Mouse (Mus musculus): ENCODE measurements around the gene Zswim1.
A peak's percentile ranks its signal among the peaks of the same experiment; 100 is the strongest.
"Not testable (repeated sequence)": the region's sequence is repeated elsewhere in the genome, so short reads cannot be mapped to it uniquely, and the experiment has no call there.

Gene Zswim1

GRCm38 (mm10) chr2:164827146-164827850, 4.8 kb downstream of the Zswim1 start:
- no peak for ATAC-seq (ENCODE audit: low TSS enrichment)

- ATAC-seq (ENCODE audit: low TSS enrichment): no peak
These were observed 6.0 kb downstream of the Zswim1 start, which contains the start of gene Spata25 for GRCm38 (mm10) chr2:164828437-164828836. Gene Spata25, minus strand, starts transcription at chr2:164828537.

- no peak for ATAC-seq (ENCODE audit: low TSS enrichment)
These were observed 6.6 kb downstream of the Zswim1 start for GRCm38 (mm10) chr2:164829090-164829489.

GRCm38 (mm10) chr2:164831029-164831428, 8.5 kb downstream of the Zswim1 start:
- ATAC-seq (ENCODE audit: low TSS enrichment): no peak

- ATAC-seq (ENCODE audit: low TSS enrichment): no peak
These were observed 9.7 kb downstream of the Zswim1 start for GRCm38 (mm10) chr2:164832032-164832747.

GRCm38 (mm10) chr2:164832748-164833301, 10.3 kb downstream of the Zswim1 start, which contains the start of gene Ctsa:
Gene Ctsa, plus strand, starts transcription at chr2:164832873.
- peak; percentile 78 for ATAC-seq (ENCODE audit: low TSS enrichment)

GRCm38 (mm10) chr2:164833314-164833959, 11.0 kb downstream of the Zswim1 start, which contains the start of gene Neurl2:
Gene Neurl2, minus strand, starts transcription at chr2:164833456.
- ATAC-seq (ENCODE audit: low TSS enrichment): peak; percentile 42

GRCm38 (mm10) chr2:164834531-164834930, 12.0 kb downstream of the Zswim1 start:
- ATAC-seq (ENCODE audit: low TSS enrichment): peak; percentile 48; the same call in 1 of the 2 replicates

GRCm38 (mm10) chr2:164835164-164835563, 12.7 kb downstream of the Zswim1 start:
- no peak for ATAC-seq (ENCODE audit: low TSS enrichment)

- no peak for ATAC-seq (ENCODE audit: low TSS enrichment)
These were observed 23.3 kb downstream of the Zswim1 start for GRCm38 (mm10) chr2:164845782-164846181.

- ATAC-seq (ENCODE audit: low TSS enrichment): peak; percentile 74; the same call in 1 of the 2 replicates
These were observed 27.6 kb downstream of the Zswim1 start for GRCm38 (mm10) chr2:164850061-164850460.

- ATAC-seq (ENCODE audit: low TSS enrichment): not testable (repeated sequence)
These were observed 33.1 kb downstream of the Zswim1 start for GRCm38 (mm10) chr2:164855572-164855971.

GRCm38 (mm10) chr2:164856309-164857100, 34.0 kb downstream of the Zswim1 start:
- peak; percentile 38; the same call in 1 of the 2 replicates for ATAC-seq (ENCODE audit: low TSS enrichment)

- no peak for ATAC-seq (ENCODE audit: low TSS enrichment)
These were observed 34.8 kb downstream of the Zswim1 start, which contains the start of gene Pltp for GRCm38 (mm10) chr2:164857101-164857821. Gene Pltp, minus strand, starts transcription at chr2:164857711.

GRCm38 (mm10) chr2:164857842-164858553, 35.5 kb downstream of the Zswim1 start:
- no peak for ATAC-seq (ENCODE audit: low TSS enrichment)

- ATAC-seq (ENCODE audit: low TSS enrichment): no peak
These were observed 36.7 kb downstream of the Zswim1 start for GRCm38 (mm10) chr2:164859155-164859554.

- no peak for ATAC-seq (ENCODE audit: low TSS enrichment)
These were observed 37.4 kb downstream of the Zswim1 start for GRCm38 (mm10) chr2:164859640-164860432.

GRCm38 (mm10) chr2:164861094-164861493, 38.6 kb downstream of the Zswim1 start:
- ATAC-seq (ENCODE audit: low TSS enrichment): no peak
